Mouse (Mus musculus): ENCODE measurements around the gene Gfy.

- TF ChIP-seq CTCF (IDR thresholded peaks at IDR 0.05), result no peak
- TF ChIP-seq POLR2A (IDR thresholded peaks at IDR 0.05; ENCODE audit: insufficient read depth, low read depth, low read length), result no peak
- no peak for TF ChIP-seq EP300 (IDR thresholded peaks at IDR 0.05; ENCODE audit: insufficient read depth, low read depth, low read length)
Measured at GRCm38 (mm10) chr7:45147899-45148298, 31.5 kb downstream of the Gfy start.

Measured in heart, adult 2 months (tissue).